In the genomic region with DNA sequence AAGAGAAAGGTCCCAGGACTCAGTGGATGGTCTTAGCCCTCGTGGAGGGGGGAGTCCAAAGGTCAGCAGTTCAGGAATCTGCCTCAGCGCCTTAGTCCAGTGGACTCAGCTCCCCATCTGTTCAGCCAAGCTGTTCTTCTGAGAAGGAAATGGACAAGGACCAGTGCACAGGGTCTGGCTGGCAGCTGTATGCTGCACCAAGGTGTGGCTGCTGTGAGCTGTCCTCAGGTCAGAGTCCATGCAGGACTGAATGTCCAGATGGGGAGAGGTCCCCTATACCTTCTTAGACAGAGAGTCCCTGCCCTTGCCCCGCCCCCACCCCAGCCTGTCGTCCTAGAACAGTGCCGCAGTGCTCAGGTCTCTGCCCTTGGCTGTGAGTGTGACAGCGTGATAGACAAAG, we compare ENCODE assay signal across 17 mouse cellular contexts. TPM values are rescaled to one million over a fixed set of nuclear protein-coding genes. Genes with fewer than 3 reads are reported as not detected.
A peak's percentile ranks its signal among the peaks of the same experiment; 100 is the strongest.
DNase-seq lines count a peak whose midpoint lies in the region; ATAC-seq lines count a peak whose summit lies in the region.
"Had no signal": no experiment of that assay in that cellular context is flagged by ENCODE, and none has a peak within 500 bp of the region (broad histone marks: within the 10 kb centered on the region; RNA-seq: fewer than 3 reads in every experiment).

No protein-coding gene starts in this region.

- H3K4me2 ChIP-seq in midbrain, embryonic 16.5 days (ENCODE audit: low read length), result no peak overlapping the region
- H3K4me2 ChIP-seq: embryonic facial prominence, embryonic 12.5 days; heart, embryonic 13.5 days; midbrain, embryonic 15.5 days had no signal

- 54% methylated on average over 6 of the region's 6 CpGs for WGBS in midbrain, embryonic 10.5 days
- WGBS in midbrain, embryonic 16.5 days, result 51% methylated on average over 6 of the region's 6 CpGs

- no peak for DNase-seq in midbrain, embryonic 10.5 days (ENCODE audit: low spot score)
- DNase-seq in kidney, adult 18-20 months, result peak; percentile 79
- DNase-seq in kidney, postnatal 14 days, result peak; percentile 88
- no peak for DNase-seq in B cell, adult 2 months
- no peak for DNase-seq in spleen, adult 18-20 months
- DNase-seq in layer of hippocampus, postnatal 10 days (ENCODE audit: low spot score in 2 of 2), result no peak
- DNase-seq: cerebellum, postnatal 25 days; gastrocnemius, postnatal 36 days; heart, postnatal 4 days; layer of hippocampus, postnatal 36 days; left cerebral cortex, postnatal 4 days; lung, postnatal 4 days; thymus, postnatal 36 days had no signal

- H3K27me3 ChIP-seq in midbrain, embryonic 10.5 days (ENCODE audit: low read depth, poor library complexity, severe bottlenecking), result peaks cover 81% of the 10 kb centered on the region
- H3K27me3 ChIP-seq in midbrain, embryonic 16.5 days (ENCODE audit: control insufficient read depth, insufficient read depth, low read depth, low read length), result peaks cover 5% of the 10 kb centered on the region

- peak overlapping the region; percentile 15 for H3K27ac ChIP-seq in midbrain, embryonic 10.5 days (replicated peaks)
- H3K27ac ChIP-seq in midbrain, embryonic 16.5 days (ENCODE audit: low read length), result no peak overlapping the region
- H3K27ac ChIP-seq: embryonic facial prominence, embryonic 12.5 days; heart, embryonic 13.5 days; midbrain, embryonic 15.5 days had no signal

- H3K9me3 ChIP-seq in midbrain, embryonic 10.5 days (replicated peaks), result no peaks in the 10 kb centered on the region
- no peaks in the 10 kb centered on the region for H3K9me3 ChIP-seq in midbrain, embryonic 16.5 days (replicated peaks; ENCODE audit: control insufficient read depth, low read length, poor library complexity, severe bottlenecking)
- H3K9me3 ChIP-seq: embryonic facial prominence, embryonic 12.5 days; heart, embryonic 13.5 days; midbrain, embryonic 15.5 days had no signal

- H3K4me3 ChIP-seq in midbrain, embryonic 10.5 days, result no peak overlapping the region
- H3K4me3 ChIP-seq in midbrain, embryonic 16.5 days (ENCODE audit: low read depth, low read length), result no peak overlapping the region
- H3K4me3 ChIP-seq: embryonic facial prominence, embryonic 12.5 days; heart, embryonic 13.5 days; midbrain, embryonic 15.5 days had no signal

- no peak overlapping the region for H3K9ac ChIP-seq in midbrain, embryonic 16.5 days (ENCODE audit: low read depth, low read length)
- H3K9ac ChIP-seq: embryonic facial prominence, embryonic 12.5 days; heart, embryonic 13.5 days; midbrain, embryonic 15.5 days had no signal

- H3K4me1 ChIP-seq in midbrain, embryonic 10.5 days, result peaks cover 63% of the 10 kb centered on the region
- no peaks in the 10 kb centered on the region; the same call in 1 of the 2 replicates for H3K4me1 ChIP-seq in midbrain, embryonic 16.5 days (ENCODE audit: control insufficient read depth, insufficient read depth, low read length)

- no peaks in the 10 kb centered on the region; the same call in 1 of the 2 replicates for H3K36me3 ChIP-seq in midbrain, embryonic 10.5 days
- no peaks in the 10 kb centered on the region for H3K36me3 ChIP-seq in midbrain, embryonic 16.5 days (ENCODE audit: control insufficient read depth, insufficient read depth, low read length)
- H3K36me3 ChIP-seq: embryonic facial prominence, embryonic 12.5 days; heart, embryonic 13.5 days; midbrain, embryonic 15.5 days had no signal

- no peak for ATAC-seq in midbrain, embryonic 16.5 days
- ATAC-seq: midbrain, embryonic 15.5 days had no signal

RNA-seq across cellular contexts. Expression of a gene that starts 14.5 kb away (rescaled TPM):
- polyA plus RNA-seq in midbrain, embryonic 10.5 days (2016; fragmentation: Nextera tagmentation; extraction: Ambion mirVana), result 274 and 293 TPM in 2 replicates
- polyA plus RNA-seq in midbrain, embryonic 16.5 days (2015; fragmentation: Nextera tagmentation; extraction: Ambion mirVana), result 235 and 240 TPM in 2 replicates
- total RNA-seq in layer of hippocampus, postnatal 10 days (2021), result 100 to 1,000 TPM; 202 to 240 TPM

RNA-seq across cellular contexts. Expression of a gene that starts 25.8 kb away (rescaled TPM):
- polyA plus RNA-seq in midbrain, embryonic 10.5 days (2016; fragmentation: Nextera tagmentation; extraction: Ambion mirVana), result 895 and 900 TPM in 2 replicates
- 837 and 884 TPM in 2 replicates for polyA plus RNA-seq in midbrain, embryonic 16.5 days (2015; fragmentation: Nextera tagmentation; extraction: Ambion mirVana)
- total RNA-seq in layer of hippocampus, postnatal 10 days (2021), result 100 to 1,000 TPM; 688 to 834 TPM

RNA-seq across cellular contexts. Expression of a gene that starts 49.3 kb away (rescaled TPM):
- polyA plus RNA-seq in midbrain, embryonic 10.5 days (2016; fragmentation: Nextera tagmentation; extraction: Ambion mirVana), result 105 and 107 TPM in 2 replicates
- 68.1 and 69.6 TPM in 2 replicates for polyA plus RNA-seq in midbrain, embryonic 16.5 days (2015; fragmentation: Nextera tagmentation; extraction: Ambion mirVana)
- total RNA-seq in layer of hippocampus, postnatal 10 days (2021), result 10 to 100 TPM; 36.3 to 45.6 TPM

Comparison
In these comparisons a context has a peak if more than half of its experiments do, and no peak if none do; other contexts are left out.
1. DNase-seq: peak in kidney, adult 18-20 months (single experiment) and kidney, postnatal 14 days (single experiment); none in midbrain, embryonic 10.5 days (single experiment), B cell, adult 2 months (0 of 2), spleen, adult 18-20 months (0 of 2) and layer of hippocampus, postnatal 10 days (0 of 2).